Mouse (Mus musculus) embryonic facial prominence, embryonic 10.5 days (tissue): ENCODE measurements around the gene Sprr3. TPM values are rescaled to one million over a fixed set of nuclear protein-coding genes. Genes with fewer than 3 reads are reported as not detected.
"Not testable (repeated sequence)": the region's sequence is repeated elsewhere in the genome, so short reads cannot be mapped to it uniquely, and the experiment has no call there.

Experiments used
- DNase-seq: peaks from one replicate; pipeline ENCODE4 v3.0.0-alpha.2; 2017; ENCODE audit warnings: low spot score
- H3K27ac ChIP-seq: fragments of 300-500 bp; sonication (generic); replicated peaks from 2 replicates; pipeline ENCODE4 v1.5.1; 2016; ENCODE audit warnings: mild to moderate bottlenecking
- H3K27me3 ChIP-seq: fragments of 300-500 bp; sonication (generic); replicated peaks from 2 replicates; pipeline ENCODE4 v1.6.1; 2016; ENCODE audit warnings: low read depth, mild to moderate bottlenecking; ENCODE audit not compliant: poor library complexity, severe bottlenecking
- H3K36me3 ChIP-seq: fragments of 300-500 bp; sonication (generic); replicated peaks from 2 replicates; pipeline ENCODE4 v1.6.1; 2016; ENCODE audit warnings: mild to moderate bottlenecking, moderate library complexity
- H3K4me1 ChIP-seq: fragments of 300-500 bp; sonication (generic); 2 replicates; pipeline ENCODE4 v1.6.1; 2016
- H3K4me3 ChIP-seq: fragments of 300-500 bp; sonication (generic); 2 replicates; pipeline ENCODE4 v1.5.1; 2016; ENCODE audit warnings: mild to moderate bottlenecking, moderate library complexity
- H3K9me3 ChIP-seq: fragments of 300-500 bp; sonication (generic); 2 replicates; pipeline ENCODE4 v1.6.1; 2016; ENCODE audit warnings: mild to moderate bottlenecking
- WGBS: fragments of 180-500 bp; shearing (Covaris S2); methylation state at CpG from one replicate; pipeline ENCODE4 v1.1.7; 2016; 5-methylcytosine and 5-hydroxymethylcytosine counted together
- polyA plus RNA-seq: library from polyadenylated mRNA; unstranded; fragments of >200 nt; fragmentation: Nextera tagmentation; extraction: Ambion mirVana; gene quantifications from 2 replicates; pipeline ENCODE4 v1.2.1, GENCODE M21; 2016

Gene Sprr3
- polyA plus RNA-seq, result not detected in 2 replicates

GRCm38 (mm10) chr3:92458620-92459019 lies at the start of gene Sprr3:
Gene Sprr3, minus strand, starts transcription at chr3:92458720.
- 69% methylated on average over 2 of the region's 2 CpGs for WGBS

DNA sequence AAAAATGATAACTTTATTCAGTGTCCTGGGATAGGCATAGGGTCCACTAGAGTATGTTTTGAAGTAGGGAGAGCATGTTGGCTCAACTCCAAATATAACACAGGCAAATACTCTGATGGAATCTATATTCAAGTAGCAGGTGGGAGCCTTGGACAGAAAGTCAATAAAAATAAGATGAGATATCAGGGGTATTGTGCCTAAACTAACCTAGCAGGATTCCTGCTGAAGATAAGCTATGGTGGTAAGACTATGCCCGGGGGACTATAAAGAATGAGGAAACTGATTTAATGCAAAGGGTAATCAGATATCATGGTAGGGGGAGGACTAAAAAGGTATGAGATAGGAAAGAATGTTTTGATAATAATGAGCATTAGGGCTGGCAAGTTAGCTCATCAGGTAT lies 49.7 kb upstream of the Sprr3 start:
- Histone ChIP-seq H3K27ac (no peak overlapping the region), H3K9me3 (no peaks in the 10 kb centered on the region), H3K36me3 (no peaks in the 10 kb centered on the region), H3K4me1 (no peaks in the 10 kb centered on the region), H3K4me3 (no peak overlapping the region), H3K27me3 (no peaks in the 10 kb centered on the region)
- WGBS, result 82% methylated on average over 1 of the region's 1 CpGs
- DNase-seq, result no peak

More at GRCm38 (mm10) chr3:92458620-92459019, at the start of gene Sprr3:
- no peak within 1 kb of the TSS for H3K27ac ChIP-seq
- H3K4me3 ChIP-seq, result no peak within 1 kb of the TSS
- no peaks in the 10 kb centered on the region for H3K9me3 ChIP-seq
- DNase-seq, result no peak
- H3K36me3 ChIP-seq, result no peaks in the 10 kb centered on the region
- no peaks in the 10 kb centered on the region for H3K27me3 ChIP-seq
- no peaks in the 10 kb centered on the region for H3K4me1 ChIP-seq

DNA sequence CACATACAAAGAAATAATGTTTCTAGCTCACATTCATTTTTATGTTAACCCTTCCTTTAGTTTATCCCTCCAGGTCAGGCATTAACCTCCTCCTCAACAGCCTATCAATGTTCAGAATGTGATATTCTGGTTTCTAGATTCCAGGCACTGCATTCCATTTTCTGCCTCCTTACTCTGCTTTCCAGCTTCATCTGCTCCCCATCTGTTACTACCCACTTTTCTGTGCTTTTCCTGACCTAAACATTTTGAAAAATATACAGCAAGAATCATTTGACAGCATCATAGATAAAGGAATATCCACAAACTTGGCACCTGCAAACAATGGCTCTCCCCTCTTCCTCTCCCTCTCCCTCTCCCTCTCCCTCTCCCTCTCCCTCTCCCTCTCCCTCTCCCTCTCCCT lies 45.0 kb upstream of the Sprr3 start:
- no peaks in the 10 kb centered on the region for H3K9me3 ChIP-seq
- no peaks in the 10 kb centered on the region for H3K36me3 ChIP-seq
- no peak overlapping the region for H3K4me3 ChIP-seq
- no peaks in the 10 kb centered on the region for H3K27me3 ChIP-seq
- H3K27ac ChIP-seq, result no peak overlapping the region
- no peaks in the 10 kb centered on the region for H3K4me1 ChIP-seq
- DNase-seq, result no peak

DNA sequence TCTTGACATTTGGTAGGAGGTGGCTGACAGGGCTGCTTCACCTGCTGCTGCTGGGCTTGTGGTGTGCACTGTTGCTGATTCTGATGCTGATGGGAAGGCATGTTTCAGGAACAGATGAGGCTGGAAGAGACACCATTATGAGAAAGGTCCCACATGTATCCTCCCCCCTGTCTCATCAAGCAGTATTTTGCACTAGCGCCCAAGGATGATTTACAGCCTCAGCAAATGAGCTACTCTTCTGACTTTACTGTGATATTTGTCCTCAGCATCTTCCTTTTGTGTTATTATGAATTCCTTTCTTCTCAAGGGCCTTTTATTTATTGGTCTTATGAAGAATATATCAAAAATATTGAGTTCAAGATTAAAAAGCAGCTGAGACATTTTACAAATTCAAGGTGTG lies 41.9 kb upstream of the Sprr3 start, which contains the start of gene Sprr4:
Gene Sprr4 (minus strand): TSS at position 101 of the 400 bp plus-strand sequence.
- Histone ChIP-seq H3K36me3 (no peaks in the 10 kb centered on the region), H3K4me3 (no peak within 1 kb of the TSS), H3K27ac (no peak within 1 kb of the TSS), H3K4me1 (no peaks in the 10 kb centered on the region), H3K27me3 (no peaks in the 10 kb centered on the region), H3K9me3 (no peaks in the 10 kb centered on the region)
- WGBS, result 86% methylated on average over 1 of the region's 1 CpGs
- no peak for DNase-seq

DNA sequence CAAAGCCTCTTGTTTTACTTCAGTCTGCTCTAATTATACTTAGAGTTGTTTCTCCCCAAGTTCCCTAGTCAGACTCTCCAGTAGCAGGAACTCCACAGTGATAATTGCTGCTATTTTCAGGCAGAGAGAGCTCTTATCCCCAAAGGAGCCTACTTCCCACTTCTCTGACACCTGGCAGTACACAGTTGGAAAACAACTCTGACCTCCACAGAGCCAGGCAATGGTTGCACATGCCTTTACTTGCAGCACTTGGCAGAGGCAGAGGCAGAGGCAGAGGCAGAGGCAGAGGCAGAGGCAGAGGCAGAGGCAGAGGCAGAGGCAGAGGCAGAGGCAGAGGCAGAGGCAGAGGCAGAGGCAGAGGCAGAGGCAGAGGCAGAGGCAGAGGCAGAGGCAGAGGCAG lies 31.7 kb upstream of the Sprr3 start:
- not testable (repeated sequence) for H3K4me1 ChIP-seq, H3K36me3 ChIP-seq, DNase-seq, H3K27ac ChIP-seq, H3K9me3 ChIP-seq, H3K27me3 ChIP-seq, H3K4me3 ChIP-seq

DNA sequence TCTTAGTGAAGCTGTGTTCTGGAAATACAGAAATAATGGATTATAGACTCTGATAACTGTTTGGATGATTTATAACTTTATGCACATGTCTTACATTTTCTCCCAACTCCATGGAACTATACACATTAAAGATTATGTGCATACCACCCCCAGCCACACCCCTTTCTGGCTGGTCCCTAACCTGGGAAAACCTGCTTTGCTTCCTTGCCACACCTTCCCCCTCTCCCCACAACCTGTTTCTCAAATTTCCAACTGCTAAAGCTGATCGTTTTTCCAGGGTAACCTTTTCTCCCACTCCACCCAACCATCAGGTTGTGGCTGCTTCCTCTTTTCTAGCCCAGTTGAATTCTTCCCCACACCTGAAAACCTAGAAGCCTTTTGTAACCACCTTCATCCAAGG lies 27.8 kb upstream of the Sprr3 start:
- no peak for DNase-seq
- Histone ChIP-seq H3K9me3 (no peaks in the 10 kb centered on the region), H3K4me1 (no peaks in the 10 kb centered on the region), H3K27ac (no peak overlapping the region), H3K36me3 (no peaks in the 10 kb centered on the region), H3K4me3 (no peak overlapping the region), H3K27me3 (no peaks in the 10 kb centered on the region)
- WGBS, result 61% methylated on average over 1 of the region's 1 CpGs

- no peaks in the 10 kb centered on the region for H3K4me1 ChIP-seq
- DNase-seq, result no peak
- no peaks in the 10 kb centered on the region for H3K9me3 ChIP-seq
- H3K27me3 ChIP-seq, result no peaks in the 10 kb centered on the region
- H3K36me3 ChIP-seq, result no peaks in the 10 kb centered on the region
- no peak within 1 kb of the TSS for H3K4me3 ChIP-seq
- no peak within 1 kb of the TSS for H3K27ac ChIP-seq
Measured at GRCm38 (mm10) chr3:92485863-92486262, 27.3 kb upstream of the Sprr3 start, which contains the start of gene Sprr1a. Gene Sprr1a, minus strand, starts transcription at chr3:92485895.

DNA sequence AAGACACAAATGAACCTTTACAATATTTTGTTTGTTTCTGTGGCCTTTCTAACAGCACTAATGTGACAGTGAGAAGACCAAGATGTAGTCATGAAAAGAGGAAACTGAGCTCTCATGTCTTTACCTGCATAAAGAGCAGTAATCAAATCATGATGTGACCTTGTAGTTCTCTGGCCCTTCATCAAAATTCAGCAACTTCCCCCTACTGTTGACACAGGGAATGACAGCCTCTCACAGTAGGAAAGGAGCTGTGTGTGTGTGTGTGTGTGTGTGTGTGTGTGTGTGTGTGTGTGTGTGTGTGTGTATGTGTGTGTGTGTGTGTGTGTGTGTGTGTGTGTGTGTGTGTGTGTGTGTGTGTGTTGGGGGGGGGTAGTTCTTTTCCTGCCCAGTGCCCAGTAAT lies 22.7 kb upstream of the Sprr3 start:
- DNase-seq, H3K36me3 ChIP-seq, H3K4me3 ChIP-seq, H3K9me3 ChIP-seq, H3K27ac ChIP-seq, H3K4me1 ChIP-seq, H3K27me3 ChIP-seq: not testable (repeated sequence)

DNA sequence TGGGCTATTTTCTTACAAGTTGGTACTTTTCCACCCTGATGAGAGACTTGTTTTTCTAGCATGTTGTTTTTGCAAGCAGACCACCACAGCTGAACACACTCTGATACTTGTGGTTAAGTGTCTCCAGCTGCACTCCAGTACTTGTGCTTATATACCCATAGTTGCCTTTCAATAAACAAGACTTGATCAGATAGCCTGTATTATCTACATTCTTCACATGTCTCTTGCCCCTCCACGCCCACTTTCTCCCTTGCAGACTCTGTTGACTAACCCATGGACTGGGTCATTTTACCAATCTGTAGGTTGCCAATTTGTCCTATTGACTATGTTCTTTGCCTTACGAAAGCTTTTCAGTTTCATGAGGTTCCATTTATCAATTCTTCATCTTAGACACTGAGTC lies 11.6 kb upstream of the Sprr3 start:
- no peak for DNase-seq

DNA sequence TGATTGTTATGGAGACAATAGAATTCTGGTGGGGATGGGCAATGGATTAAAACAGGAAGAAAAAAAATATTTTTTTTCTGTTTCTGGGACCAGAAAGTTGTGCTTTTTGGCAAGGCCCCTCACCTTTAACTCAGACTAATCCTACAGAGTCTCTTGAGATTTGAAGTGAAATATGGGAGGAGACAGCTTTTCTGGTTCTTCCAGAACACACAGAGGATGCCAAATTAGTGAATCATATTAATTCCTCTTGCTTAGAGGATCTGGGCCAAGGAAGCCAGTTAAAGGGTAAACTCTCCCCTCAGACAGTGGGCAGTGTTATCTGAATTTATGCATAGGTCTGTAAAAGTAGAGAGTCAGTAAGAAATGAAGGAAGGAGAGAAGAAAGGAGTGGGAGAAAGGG lies 8.9 kb upstream of the Sprr3 start:
- H3K9me3 ChIP-seq, result no peaks in the 10 kb centered on the region
- no peaks in the 10 kb centered on the region for H3K27me3 ChIP-seq
- no peak for DNase-seq
- no peak overlapping the region for H3K4me3 ChIP-seq
- no peaks in the 10 kb centered on the region for H3K36me3 ChIP-seq
- H3K27ac ChIP-seq, result no peak overlapping the region
- no peaks in the 10 kb centered on the region for H3K4me1 ChIP-seq

More for the DNA sequence above, 11.6 kb upstream of the Sprr3 start:
- Histone ChIP-seq H3K27ac (no peak overlapping the region), H3K4me3 (no peak overlapping the region), H3K27me3 (no peaks in the 10 kb centered on the region), H3K9me3 (no peaks in the 10 kb centered on the region), H3K36me3 (no peaks in the 10 kb centered on the region), H3K4me1 (no peaks in the 10 kb centered on the region)
- WGBS, result 81% methylated on average over 2 of the region's 2 CpGs

GRCm38 (mm10) chr3:92466576-92466975 lies 8.1 kb upstream of the Sprr3 start:
- 91% methylated on average over 1 of the region's 1 CpGs for WGBS
- Histone ChIP-seq H3K4me3 (no peak overlapping the region), H3K27me3 (no peaks in the 10 kb centered on the region), H3K9me3 (no peaks in the 10 kb centered on the region), H3K36me3 (no peaks in the 10 kb centered on the region), H3K27ac (no peak overlapping the region), H3K4me1 (no peaks in the 10 kb centered on the region)
- no peak for DNase-seq

GRCm38 (mm10) chr3:92455151-92455550 lies 3.4 kb downstream of the Sprr3 start:
- no peak overlapping the region for H3K4me3 ChIP-seq
- no peak for DNase-seq
- H3K27ac ChIP-seq, result no peak overlapping the region
- H3K27me3 ChIP-seq, result no peaks in the 10 kb centered on the region
- no peaks in the 10 kb centered on the region for H3K4me1 ChIP-seq
- H3K9me3 ChIP-seq, result no peaks in the 10 kb centered on the region
- no peaks in the 10 kb centered on the region for H3K36me3 ChIP-seq
- WGBS, result 87% methylated on average over 5 of the region's 5 CpGs

- no peaks in the 10 kb centered on the region for H3K9me3 ChIP-seq
- no peak for DNase-seq
- H3K27me3 ChIP-seq, result no peaks in the 10 kb centered on the region
- no peaks in the 10 kb centered on the region for H3K4me1 ChIP-seq
- no peak overlapping the region for H3K4me3 ChIP-seq
- WGBS, result 88% methylated on average over 3 of the region's 3 CpGs
- no peaks in the 10 kb centered on the region for H3K36me3 ChIP-seq
- no peak overlapping the region for H3K27ac ChIP-seq
Measured at GRCm38 (mm10) chr3:92440177-92440576, 18.3 kb downstream of the Sprr3 start.

- 92% methylated on average over 3 of the region's 3 CpGs for WGBS
- no peaks in the 10 kb centered on the region for H3K9me3 ChIP-seq
Measured at GRCm38 (mm10) chr3:92438689-92439088, 19.8 kb downstream of the Sprr3 start, which contains the start of gene Sprr1b. Gene Sprr1b, minus strand, starts transcription at chr3:92438789.

More at GRCm38 (mm10) chr3:92438689-92439088, 19.8 kb downstream of the Sprr3 start, which contains the start of gene Sprr1b:
- Histone ChIP-seq H3K27me3 (no peaks in the 10 kb centered on the region), H3K36me3 (no peaks in the 10 kb centered on the region), H3K4me3 (no peak within 1 kb of the TSS), H3K4me1 (no peaks in the 10 kb centered on the region), H3K27ac (no peak within 1 kb of the TSS)
- DNase-seq, result no peak
